15 mouse cellular contexts compared by ENCODE assay signal in the genomic region with DNA sequence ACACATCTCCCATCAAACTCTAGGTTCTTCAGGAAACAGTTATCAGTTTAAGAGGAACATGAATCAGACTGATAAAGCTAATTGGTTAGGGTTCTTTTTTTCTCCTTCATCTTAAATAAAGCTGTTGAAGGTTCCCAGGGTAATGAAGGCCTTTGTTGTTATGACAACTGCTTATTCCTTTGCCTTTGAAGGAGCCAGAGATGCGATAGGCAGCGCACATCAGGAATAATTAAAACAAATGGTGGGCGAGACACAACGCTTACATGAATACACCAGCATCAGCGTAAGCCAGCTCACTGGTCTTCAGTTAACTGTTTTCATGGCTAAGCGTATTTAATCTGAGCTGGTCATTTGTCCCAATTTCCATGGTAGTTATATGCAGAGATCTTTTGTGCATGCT.
"Had no signal": no experiment of that assay in that cellular context is flagged by ENCODE, and none has a peak within 500 bp of the region (broad histone marks: within the 10 kb centered on the region; RNA-seq: fewer than 3 reads in every experiment).

No protein-coding gene starts in this region.

- DNase-seq: kidney, postnatal 10 days; kidney, postnatal 4 days; liver; liver, embryonic 13.5 days; liver, postnatal 0 days; lung, postnatal 14 days; thymus, postnatal 4 days had no signal

- H3K27me3 ChIP-seq: limb, embryonic 12.5 days; liver, embryonic 13.5 days; lung, embryonic 15.5 days; megakaryocyte, embryonic 14.5 days had no signal

- H3K4me3 ChIP-seq: layer of hippocampus, adult 2 months; limb, embryonic 12.5 days; liver, embryonic 13.5 days; lung, embryonic 15.5 days; megakaryocyte, embryonic 14.5 days; myocyte had no signal

- H3K4me1 ChIP-seq: limb, embryonic 12.5 days; liver, embryonic 13.5 days; lung, embryonic 15.5 days; megakaryocyte, embryonic 14.5 days had no signal

- H3K4me2 ChIP-seq: limb, embryonic 12.5 days; liver, embryonic 13.5 days; lung, embryonic 15.5 days had no signal

- ATAC-seq: intestine, postnatal 0 days; liver, postnatal 0 days had no signal

- H3K9ac ChIP-seq: limb, embryonic 12.5 days; liver, embryonic 13.5 days; liver, postnatal 0 days; lung, embryonic 15.5 days had no signal

- H3K9me3 ChIP-seq: liver, embryonic 13.5 days; lung, embryonic 15.5 days had no signal

- H3K27ac ChIP-seq: limb, embryonic 12.5 days; liver, embryonic 13.5 days; lung, embryonic 15.5 days; macrophage; stomach, postnatal 0 days had no signal

- H3K36me3 ChIP-seq: limb, embryonic 12.5 days; liver, embryonic 13.5 days; lung, embryonic 15.5 days had no signal
